Mouse (Mus musculus): ENCODE measurements around the gene Pdik1l. TPM values are rescaled to one million over a fixed set of nuclear protein-coding genes. Genes with fewer than 3 reads are reported as not detected.
A peak's percentile ranks its signal among the peaks of the same experiment; 100 is the strongest.

The Pdik1l gene
- polyA plus RNA-seq, 1 experiment = 12.2 TPM

- TF ChIP-seq CTCF (IDR thresholded peaks at IDR 0.05; ENCODE audit: low read depth, low read length) = no peak
- TF ChIP-seq POLR2A (IDR thresholded peaks at IDR 0.05; ENCODE audit: borderline replicate concordance, low read depth, low read length) = no peak
- no peak overlapping the region for H3K4me3 ChIP-seq (ENCODE audit: insufficient read depth, low read length)
- H3K27ac ChIP-seq (ENCODE audit: insufficient read depth, low read depth, low read length) = no peak overlapping the region
- peaks cover 4% of the 10 kb centered on the region; the same call in 1 of the 2 replicates for H3K4me1 ChIP-seq (ENCODE audit: control insufficient read depth, insufficient read depth, low read length)
Observed at GRCm38 (mm10) chr4:134268102-134268655, 19.5 kb downstream of the Pdik1l start.

DNA sequence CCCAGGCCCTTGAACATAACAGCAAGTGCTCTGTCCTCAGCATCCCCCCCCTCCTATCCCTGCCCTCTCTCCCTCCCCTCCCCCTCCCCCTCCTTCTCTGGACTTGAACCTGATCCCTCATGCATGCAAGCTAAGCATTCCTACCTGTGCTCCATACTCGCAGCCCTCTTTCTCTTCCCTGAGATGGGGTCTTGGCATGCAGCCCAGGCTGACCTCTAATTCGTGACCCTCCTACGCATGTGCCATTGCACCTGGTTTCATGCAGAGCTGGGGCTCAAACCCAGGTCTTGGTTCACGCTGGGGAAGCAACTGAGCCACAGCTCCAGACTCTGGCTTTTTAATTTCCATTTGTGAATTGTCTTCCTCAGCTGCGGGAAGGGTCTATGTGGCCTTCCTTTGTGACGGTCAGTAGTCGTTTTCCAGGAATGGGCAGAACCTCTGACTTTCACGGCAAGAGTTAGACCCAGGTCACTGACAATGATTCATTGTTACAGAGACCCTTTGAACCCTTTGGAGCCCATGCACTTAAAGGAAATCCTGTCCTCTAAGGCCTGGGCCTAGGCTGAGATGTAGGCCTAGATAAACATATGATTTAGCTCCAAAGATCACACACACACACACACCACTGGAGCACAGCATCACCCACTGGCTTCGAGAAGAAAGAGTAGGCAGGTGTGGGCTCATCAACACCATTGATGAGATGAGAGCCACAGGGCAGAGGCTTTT, 21.7 kb downstream of the Pdik1l start:
- TF ChIP-seq CTCF (IDR thresholded peaks at IDR 0.05; ENCODE audit: low read depth, low read length) = no peak
- no peak for TF ChIP-seq POLR2A (IDR thresholded peaks at IDR 0.05; ENCODE audit: borderline replicate concordance, low read depth, low read length)
- Histone ChIP-seq H3K4me3 (ENCODE audit: insufficient read depth, low read length) (no peak overlapping the region), H3K27ac (ENCODE audit: insufficient read depth, low read depth, low read length) (no peak overlapping the region), H3K4me1 (ENCODE audit: control insufficient read depth, insufficient read depth, low read length) (no peaks in the 10 kb centered on the region)

DNA sequence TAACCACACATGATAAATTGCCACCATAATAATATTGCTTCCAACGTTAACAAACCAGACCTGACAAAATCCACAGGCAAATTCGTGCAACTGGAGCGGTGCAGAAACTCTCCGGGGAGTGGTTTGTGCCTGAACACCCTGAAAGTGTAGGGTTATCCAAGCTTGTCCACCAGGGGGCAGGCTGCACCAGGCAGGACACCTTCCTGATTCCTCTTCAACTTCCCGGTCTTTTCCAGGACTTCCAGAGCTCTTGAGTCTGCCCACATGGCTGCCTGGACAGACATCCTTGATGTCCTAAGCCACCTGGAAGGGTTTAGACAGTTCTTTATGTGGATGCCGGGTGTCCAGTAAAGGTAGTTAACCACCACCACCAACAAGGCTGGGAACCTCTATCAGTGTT, 24.5 kb downstream of the Pdik1l start:
- H3K27ac ChIP-seq (ENCODE audit: insufficient read depth, low read depth, low read length) = no peak overlapping the region
- peak; percentile 90 for TF ChIP-seq CTCF (IDR thresholded peaks at IDR 0.05; ENCODE audit: low read depth, low read length)
- TF ChIP-seq POLR2A (IDR thresholded peaks at IDR 0.05; ENCODE audit: borderline replicate concordance, low read depth, low read length) = no peak
- H3K4me3 ChIP-seq (ENCODE audit: insufficient read depth, low read length) = no peak overlapping the region
- peaks cover 4% of the 10 kb centered on the region; the same call in 1 of the 2 replicates for H3K4me1 ChIP-seq (ENCODE audit: control insufficient read depth, insufficient read depth, low read length)

GRCm38 (mm10) chr4:134258354-134258753, 29.3 kb downstream of the Pdik1l start:
- Histone ChIP-seq H3K27ac (ENCODE audit: insufficient read depth, low read depth, low read length) (no peak overlapping the region), H3K4me3 (ENCODE audit: insufficient read depth, low read length) (no peak overlapping the region), H3K4me1 (ENCODE audit: control insufficient read depth, insufficient read depth, low read length) (peaks cover 4% of the 10 kb centered on the region; the same call in 1 of the 2 replicates)
- TF ChIP-seq POLR2A (IDR thresholded peaks at IDR 0.05; ENCODE audit: borderline replicate concordance, low read depth, low read length) (no peak), CTCF (IDR thresholded peaks at IDR 0.05; ENCODE audit: low read depth, low read length) (no peak)

- no peak overlapping the region for H3K27ac ChIP-seq (ENCODE audit: insufficient read depth, low read depth, low read length)
- H3K4me1 ChIP-seq (ENCODE audit: control insufficient read depth, insufficient read depth, low read length) = peaks cover 4% of the 10 kb centered on the region; the same call in 1 of the 2 replicates
- H3K4me3 ChIP-seq (ENCODE audit: insufficient read depth, low read length) = no peak overlapping the region
- no peak for TF ChIP-seq POLR2A (IDR thresholded peaks at IDR 0.05; ENCODE audit: borderline replicate concordance, low read depth, low read length)
- no peak for TF ChIP-seq CTCF (IDR thresholded peaks at IDR 0.05; ENCODE audit: low read depth, low read length)
Observed at GRCm38 (mm10) chr4:134257198-134258009, 30.3 kb downstream of the Pdik1l start.

DNA sequence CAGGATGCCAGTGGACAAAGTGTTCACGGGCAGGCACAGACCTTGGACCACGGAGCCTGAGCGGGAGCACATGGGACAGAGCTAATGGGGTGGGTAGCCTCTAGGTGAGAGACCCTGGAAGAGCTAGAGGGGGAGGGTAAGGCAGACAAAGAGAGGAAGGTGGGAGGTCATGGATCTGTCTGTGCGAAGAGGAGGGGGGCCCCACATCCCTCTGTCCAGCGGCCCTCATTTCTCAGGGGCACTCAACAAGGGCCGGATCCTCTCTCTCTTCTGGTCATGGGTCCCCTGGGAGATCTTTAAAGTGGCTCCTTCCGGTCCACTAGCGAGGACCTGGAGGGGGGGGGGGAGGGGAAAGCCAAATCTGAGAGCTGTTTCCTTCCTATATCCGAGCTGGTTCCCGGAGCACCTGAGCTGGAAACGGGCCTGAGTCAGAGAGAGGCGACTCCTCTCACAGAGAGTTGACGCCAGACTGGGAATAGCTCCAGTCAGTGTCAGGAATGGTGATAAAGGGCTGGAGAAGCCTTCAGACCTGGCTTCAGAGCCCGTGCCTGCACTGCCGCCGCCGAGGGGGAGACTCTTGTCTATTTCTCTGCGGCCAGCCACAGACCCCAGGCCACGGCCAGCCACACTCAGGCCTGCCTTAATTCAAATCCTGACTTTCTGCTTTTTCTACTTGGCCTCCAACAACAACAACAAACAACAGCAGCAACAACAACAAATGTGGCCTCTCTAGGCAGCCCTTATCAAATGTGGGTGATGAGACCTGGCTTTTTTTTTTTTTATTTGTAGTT, 31.1 kb downstream of the Pdik1l start:
- TF ChIP-seq CTCF (IDR thresholded peaks at IDR 0.05; ENCODE audit: low read depth, low read length) (no peak), POLR2A (IDR thresholded peaks at IDR 0.05; ENCODE audit: borderline replicate concordance, low read depth, low read length) (no peak)
- Histone ChIP-seq H3K4me3 (ENCODE audit: insufficient read depth, low read length) (no peak overlapping the region), H3K27ac (ENCODE audit: insufficient read depth, low read depth, low read length) (no peak overlapping the region), H3K4me1 (ENCODE audit: control insufficient read depth, insufficient read depth, low read length) (peaks cover 4% of the 10 kb centered on the region; the same call in 1 of the 2 replicates)

GRCm38 (mm10) chr4:134255854-134256253, 31.8 kb downstream of the Pdik1l start:
- no peak overlapping the region for H3K27ac ChIP-seq (ENCODE audit: insufficient read depth, low read depth, low read length)
- no peak for TF ChIP-seq POLR2A (IDR thresholded peaks at IDR 0.05; ENCODE audit: borderline replicate concordance, low read depth, low read length)
- no peak for TF ChIP-seq CTCF (IDR thresholded peaks at IDR 0.05; ENCODE audit: low read depth, low read length)
- H3K4me1 ChIP-seq (ENCODE audit: control insufficient read depth, insufficient read depth, low read length) = peaks cover 4% of the 10 kb centered on the region; the same call in 1 of the 2 replicates
- H3K4me3 ChIP-seq (ENCODE audit: insufficient read depth, low read length) = no peak overlapping the region

DNA sequence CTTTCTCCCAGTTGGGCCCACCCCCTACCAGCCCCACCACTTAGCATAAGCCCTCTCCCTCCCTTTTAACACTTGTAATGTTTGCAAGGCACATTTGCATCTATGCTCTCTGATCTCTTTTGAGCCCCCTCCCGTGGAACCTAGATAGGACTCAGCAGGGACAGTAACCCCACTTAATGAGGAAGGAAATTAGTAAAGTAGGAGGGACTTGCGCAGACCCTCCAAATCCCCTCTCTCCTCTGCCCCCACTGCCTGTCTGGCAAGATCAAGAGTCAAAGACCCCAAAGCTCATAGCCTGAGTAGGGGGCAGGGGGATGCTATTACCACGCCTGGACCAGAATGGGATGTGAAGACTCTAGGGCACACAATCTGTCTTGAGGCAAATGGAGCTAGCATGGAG, 32.9 kb downstream of the Pdik1l start:
- TF ChIP-seq CTCF (IDR thresholded peaks at IDR 0.05; ENCODE audit: low read depth, low read length) (no peak), POLR2A (IDR thresholded peaks at IDR 0.05; ENCODE audit: borderline replicate concordance, low read depth, low read length) (no peak)
- Histone ChIP-seq H3K27ac (ENCODE audit: insufficient read depth, low read depth, low read length) (no peak overlapping the region), H3K4me1 (ENCODE audit: control insufficient read depth, insufficient read depth, low read length) (peaks cover 4% of the 10 kb centered on the region; the same call in 1 of the 2 replicates), H3K4me3 (ENCODE audit: insufficient read depth, low read length) (no peak overlapping the region)

DNA sequence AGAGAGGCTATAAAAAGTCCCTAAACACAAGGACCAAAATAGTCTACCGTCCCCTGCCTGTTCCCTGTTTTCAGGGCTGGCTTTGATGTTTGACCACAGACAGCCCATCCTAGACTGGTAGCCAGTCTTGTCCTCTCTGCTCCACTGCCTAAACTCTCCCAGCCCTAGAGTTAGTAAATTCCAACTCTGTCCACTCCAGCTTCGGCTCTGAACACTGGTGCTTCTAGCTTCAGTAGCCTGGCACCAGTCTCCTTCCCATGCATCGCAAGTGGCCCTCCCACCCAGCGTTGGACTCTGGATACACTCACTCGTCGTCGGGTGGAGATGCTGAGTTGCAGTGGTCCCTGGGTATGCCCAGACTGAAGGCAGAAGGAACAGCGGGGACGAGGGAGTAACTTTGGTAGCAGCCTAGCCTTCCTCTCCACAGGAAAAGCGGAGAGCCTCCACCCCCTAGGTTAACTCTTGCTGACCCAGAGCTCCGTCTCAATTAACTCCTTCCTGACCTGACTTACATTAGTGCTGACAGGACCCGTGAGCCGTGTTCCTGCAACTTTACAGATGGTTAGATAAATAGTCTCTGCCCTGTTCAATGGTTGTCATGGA, 33.9 kb downstream of the Pdik1l start, which contains the start of gene Grrp1:
Grrp1 (minus strand) TSS at position 385 of the 603 bp plus-strand sequence.
- Histone ChIP-seq H3K27ac (ENCODE audit: insufficient read depth, low read depth, low read length) (no peak within 1 kb of the TSS), H3K4me1 (ENCODE audit: control insufficient read depth, insufficient read depth, low read length) (peaks cover 4% of the 10 kb centered on the region; the same call in 1 of the 2 replicates), H3K4me3 (ENCODE audit: insufficient read depth, low read length) (no peak within 1 kb of the TSS)
- TF ChIP-seq CTCF (IDR thresholded peaks at IDR 0.05; ENCODE audit: low read depth, low read length) (no peak), POLR2A (IDR thresholded peaks at IDR 0.05; ENCODE audit: borderline replicate concordance, low read depth, low read length) (no peak)

Data from bone marrow macrophage, adult 2 months (primary cell).